Mouse (Mus musculus) E14TG2a.4 (cell line): ENCODE results near the gene Tpmt.

Experiments
- CTCF ChIP-seq: conservative IDR thresholded peaks from 2 replicates; pipeline ENCODE4 v1.5.1; 2014; ENCODE audit warnings: low read length
- NANOG ChIP-seq: IDR thresholded peaks from 2 replicates; pipeline ENCODE4 v1.6.1; 2014; ENCODE audit warnings: borderline replicate concordance, low read length, mixed read lengths
- POU5F1 ChIP-seq: IDR thresholded peaks from 2 replicates; pipeline ENCODE4 v1.6.1; 2014; ENCODE audit warnings: low read length, borderline replicate concordance

DNA sequence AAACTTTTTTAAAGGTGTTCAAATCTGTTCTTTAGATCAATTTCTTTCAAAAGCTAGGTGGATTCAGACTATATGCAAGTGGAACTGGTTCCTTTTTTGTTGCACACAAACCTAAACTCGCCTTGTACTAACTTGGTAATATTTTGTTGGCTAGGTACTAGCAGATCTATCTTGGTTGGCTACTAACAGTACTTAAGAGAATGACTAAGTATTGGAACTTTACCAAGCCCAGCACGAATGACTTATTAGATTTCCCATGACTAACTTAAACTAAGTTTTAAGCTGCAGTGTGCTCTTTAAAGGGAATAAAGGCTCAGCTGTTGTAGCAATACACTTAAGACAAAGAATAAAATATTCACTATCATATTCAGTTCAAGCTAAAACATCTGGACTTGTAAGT lies 44.7 kb upstream of the Tpmt start:
- TF ChIP-seq CTCF: no peak
- TF ChIP-seq NANOG: no peak
- no peak for TF ChIP-seq POU5F1
